ENCODE assay signal across 8 mouse cellular contexts in the genomic region with DNA sequence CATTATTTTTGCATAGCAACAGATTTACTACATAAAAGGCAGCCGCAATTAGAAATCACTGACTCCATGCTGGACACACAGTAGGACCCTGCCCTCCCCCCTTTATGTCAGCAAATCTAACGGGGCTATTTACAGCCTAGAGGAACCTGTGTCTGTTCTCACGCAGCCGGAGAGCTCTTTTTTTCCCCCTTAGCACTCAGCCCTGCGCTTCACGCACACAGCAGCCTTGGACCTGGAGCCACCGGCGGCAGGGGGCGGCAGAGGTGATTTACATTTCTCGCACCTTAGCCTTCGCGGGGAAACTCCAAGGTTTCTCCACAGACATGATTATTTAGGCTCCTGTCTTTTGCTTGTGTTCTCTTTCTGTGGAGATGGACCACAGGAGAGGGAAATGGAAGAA. TPM values are rescaled to one million over a fixed set of nuclear protein-coding genes. Genes with fewer than 3 reads are reported as not detected.
DNase-seq lines count a peak whose midpoint lies in the region; ATAC-seq lines count a peak whose summit lies in the region.

No protein-coding gene starts in this region.

- no peak overlapping the region for H3K27ac ChIP-seq in heart, embryonic 11.5 days (ENCODE audit: low read depth, low read length)
- no peak overlapping the region for H3K27ac ChIP-seq in midbrain, embryonic 13.5 days

- H3K4me3 ChIP-seq in heart, embryonic 11.5 days (ENCODE audit: low read depth, low read length): peak overlapping the region; percentile 36
- peak overlapping the region; percentile 41 for H3K4me3 ChIP-seq in midbrain, embryonic 13.5 days (replicated peaks)

- intact Hi-C loops in heart, postnatal 36 days (cut with DNase I): no loop called here

- H3K4me2 ChIP-seq in heart, embryonic 11.5 days: peak overlapping the region; percentile 66
- peak overlapping the region; percentile 57 for H3K4me2 ChIP-seq in midbrain, embryonic 13.5 days (replicated peaks)

- no peaks in the 10 kb centered on the region for H3K36me3 ChIP-seq in heart, embryonic 11.5 days (ENCODE audit: control insufficient read depth, insufficient read depth, low read length)
- no peaks in the 10 kb centered on the region for H3K36me3 ChIP-seq in midbrain, embryonic 13.5 days

- no peak overlapping the region for H3K9ac ChIP-seq in heart, embryonic 11.5 days (ENCODE audit: low read depth, low read length)
- H3K9ac ChIP-seq in midbrain, embryonic 13.5 days (replicated peaks): no peak overlapping the region; the same call in 1 of the 2 replicates

- no peak for ATAC-seq in heart, embryonic 11.5 days (replicated peaks; ENCODE audit: insufficient number of reproducible peaks, low FRiP score, low TSS enrichment)
- ATAC-seq in midbrain, embryonic 13.5 days: peak; percentile 61
- no peak for ATAC-seq in erythroid progenitor cell, adult 5-6 weeks (replicated peaks; ENCODE audit: low FRiP score, poor library complexity, severe bottlenecking)

- no peaks in the 10 kb centered on the region for H3K9me3 ChIP-seq in heart, embryonic 11.5 days (replicated peaks; ENCODE audit: control insufficient read depth, low read length)
- no peaks in the 10 kb centered on the region for H3K9me3 ChIP-seq in midbrain, embryonic 13.5 days

- H3K27me3 ChIP-seq in heart, embryonic 11.5 days (ENCODE audit: control insufficient read depth, insufficient read depth, low read length): peaks cover 12% of the 10 kb centered on the region; the same call in 1 of the 2 replicates
- H3K27me3 ChIP-seq in midbrain, embryonic 13.5 days: 0 out of 2 replicates have a peak, but pooled peaks cover 2% of the 10 kb centered on the region

- WGBS in heart, embryonic 11.5 days (ENCODE audit: insufficient replicate concordance): 13% methylated on average over 12 of the region's 12 CpGs
- WGBS in midbrain, embryonic 13.5 days: 21% methylated on average over 12 of the region's 12 CpGs

- H3K4me1 ChIP-seq in heart, embryonic 11.5 days (ENCODE audit: control insufficient read depth, insufficient read depth, low read length): no peaks in the 10 kb centered on the region
- 0 out of 2 replicates have a peak, but pooled peaks cover 9% of the 10 kb centered on the region for H3K4me1 ChIP-seq in midbrain, embryonic 13.5 days (replicated peaks)

- no peak for DNase-seq in heart, postnatal 36 days
- peak; percentile 45 for DNase-seq in embryo, embryonic 10.5 days (ENCODE audit: low spot score)
- peak; percentile 0 for DNase-seq in induced T-regulatory cell, adult 2 months (ENCODE audit: low read depth)
- no peak for DNase-seq in cerebellum, adult 18-20 months
- no peak for DNase-seq in left cerebral cortex, adult 8-10 months (ENCODE audit: low spot score in 2 of 2)

RNA-seq across cellular contexts. Expression of gene Arhgap36, which starts 17.1 kb away (rescaled TPM):
- polyA plus RNA-seq in heart, embryonic 11.5 days (2014; fragmentation: Nextera tagmentation; extraction: Ambion mirVana): 1.3 and 2.2 TPM in 2 replicates
- total RNA-seq in heart, postnatal 36 days (2021): under 1 TPM; 0.11 to 0.31 TPM
- 1.4 and 2.5 TPM in 2 replicates for polyA plus RNA-seq in midbrain, embryonic 13.5 days (2015; fragmentation: Nextera tagmentation; extraction: Ambion mirVana)
- total RNA-seq in erythroid progenitor cell, adult 5-6 weeks (2015; ENCODE audit: low replicate concordance): not detected in 2 replicates
- total RNA-seq in erythroid progenitor cell, adult 5-6 weeks (2017; ENCODE audit: low replicate concordance): not detected in 2 replicates
- total RNA-seq in left cerebral cortex, adult 8-10 months (2022): 1 to 10 TPM in 3 of 4 experiments, under 1 TPM in 1; 0.63 to 2.0 (median 1.8) TPM

Comparison
In these comparisons a context has a peak if more than half of its experiments do, and no peak if none do; other contexts are left out.
1. DNase-seq: peak in embryo, embryonic 10.5 days (single experiment) and induced T-regulatory cell, adult 2 months (single experiment); none in heart, postnatal 36 days (0 of 2), cerebellum, adult 18-20 months (0 of 2) and left cerebral cortex, adult 8-10 months (0 of 2).